Mouse (Mus musculus): ENCODE measurements around the gene Leap2. TPM values are rescaled to one million over a fixed set of nuclear protein-coding genes. Genes with fewer than 3 reads are reported as not detected.

The Leap2 gene
- 0.24 and 0.28 TPM in 2 replicates for polyA plus RNA-seq (2015; fragmentation: Nextera tagmentation; extraction: Ambion mirVana)

GRCm38 (mm10) chr11:53423036-53423435 lies at the start of gene Leap2:
TSS of gene Leap2 (minus strand) at chr11:53423170.
- no peak for ATAC-seq (replicated peaks; ENCODE audit: low FRiP score, low read depth)

DNA sequence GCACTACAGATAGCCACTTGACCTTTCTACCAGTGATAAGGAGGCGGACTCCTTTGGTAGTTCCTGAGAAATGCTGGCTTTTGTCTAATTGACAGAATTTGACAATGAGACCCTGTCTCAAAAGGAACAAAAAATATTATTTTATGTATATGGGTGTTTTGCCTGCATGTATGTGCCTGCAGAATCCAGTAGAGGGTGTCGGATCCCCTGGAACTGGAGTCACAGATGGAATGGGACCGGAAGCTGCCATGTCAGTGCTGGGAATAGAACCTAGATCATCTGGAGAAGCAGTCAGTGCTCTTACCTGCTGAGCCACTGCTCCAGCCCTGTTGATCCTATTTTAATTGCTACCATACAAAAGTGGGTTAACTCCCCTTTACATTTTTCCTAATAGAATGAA lies 49.7 kb upstream of the Leap2 start:
- no peak for DNase-seq (ENCODE audit: low spot score)
- Histone ChIP-seq H3K4me2 (ENCODE audit: low read length) (no peak overlapping the region), H3K36me3 (ENCODE audit: insufficient read depth, low read length) (no peaks in the 10 kb centered on the region), H3K4me3 (replicated peaks; ENCODE audit: low read depth, low read length) (no peak overlapping the region), H3K9ac (ENCODE audit: low read depth, low read length) (no peak overlapping the region), H3K27ac (no peak overlapping the region), H3K27me3 (ENCODE audit: insufficient read depth, low read length) (peaks cover 20% of the 10 kb centered on the region), H3K4me1 (replicated peaks; ENCODE audit: insufficient read depth, low read length) (no peaks in the 10 kb centered on the region), H3K9me3 (replicated peaks; ENCODE audit: low read length) (no peaks in the 10 kb centered on the region)
- 79% methylated on average over 3 of the region's 3 CpGs for WGBS
- TF ChIP-seq CTCF (IDR thresholded peaks at IDR 0.05; ENCODE audit: low read depth) = peak; percentile 37
- ATAC-seq (replicated peaks; ENCODE audit: low FRiP score, low read depth) = no peak

More at GRCm38 (mm10) chr11:53423036-53423435, at the start of gene Leap2:
- no peak for DNase-seq (ENCODE audit: low spot score)
- H3K27ac ChIP-seq = no peak within 1 kb of the TSS
- 79% methylated on average over 4 of the region's 4 CpGs for WGBS
- no peak within 1 kb of the TSS for H3K9ac ChIP-seq (ENCODE audit: low read depth, low read length)
- no peak within 1 kb of the TSS for H3K4me2 ChIP-seq (ENCODE audit: low read length)
- no peak within 1 kb of the TSS for H3K4me3 ChIP-seq (replicated peaks; ENCODE audit: low read depth, low read length)
- no peaks in the 10 kb centered on the region for H3K27me3 ChIP-seq (ENCODE audit: insufficient read depth, low read length)
- 0 out of 2 replicates have a peak, but pooled peaks have one; percentile 20 for TF ChIP-seq CTCF (IDR thresholded peaks at IDR 0.05; ENCODE audit: low read depth)
- H3K9me3 ChIP-seq (replicated peaks; ENCODE audit: low read length) = no peaks in the 10 kb centered on the region
- H3K36me3 ChIP-seq (ENCODE audit: insufficient read depth, low read length) = peaks cover 13% of the 10 kb centered on the region; the same call in 1 of the 2 replicates
- no peaks in the 10 kb centered on the region for H3K4me1 ChIP-seq (replicated peaks; ENCODE audit: insufficient read depth, low read length)

DNA sequence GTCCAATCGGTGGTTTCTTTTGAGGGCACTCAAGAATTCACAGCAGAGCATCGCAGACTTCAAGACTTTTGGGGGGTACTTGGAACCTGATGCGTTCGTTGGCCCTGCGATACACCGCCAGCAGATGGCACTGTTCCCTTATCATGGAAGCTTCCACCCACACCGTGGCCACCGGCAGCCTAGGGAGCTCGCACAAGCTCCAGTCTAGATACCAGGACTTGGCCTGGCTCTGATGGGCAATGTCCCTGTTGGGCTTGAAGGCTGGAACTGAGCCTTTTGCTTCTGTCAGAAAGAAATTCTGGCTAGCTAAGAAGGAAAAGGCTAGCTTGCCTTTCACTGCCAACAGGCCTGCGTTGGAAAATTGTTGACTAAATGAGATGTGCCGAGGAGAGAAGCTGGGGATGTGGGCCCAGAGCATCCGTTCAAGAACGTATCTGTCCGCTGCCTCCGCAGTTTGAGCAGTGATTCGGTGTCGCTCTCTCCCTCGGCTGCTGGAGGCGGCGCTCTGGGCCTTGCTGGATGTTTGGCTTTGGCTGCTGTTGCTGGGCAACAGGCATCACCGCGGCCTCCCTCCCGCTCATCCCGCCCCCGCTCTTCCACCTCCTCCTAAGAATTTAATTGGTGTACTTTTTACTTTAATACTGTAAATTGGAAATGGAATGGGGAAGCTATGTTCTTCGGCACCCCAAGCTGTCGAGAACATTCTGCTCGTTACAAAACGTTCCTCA lies 47.2 kb upstream of the Leap2 start, which contains the start of gene Gm9837:
Gene Gm9837, minus strand, starts transcription at position 512 of the 728 bp plus-strand sequence.
- TF ChIP-seq CTCF (IDR thresholded peaks at IDR 0.05; ENCODE audit: low read depth) = peak; percentile 95
- H3K27me3 ChIP-seq (ENCODE audit: insufficient read depth, low read length) = peaks cover 8% of the 10 kb centered on the region
- no peaks in the 10 kb centered on the region; the same call in 1 of the 2 replicates for H3K4me1 ChIP-seq (replicated peaks; ENCODE audit: insufficient read depth, low read length)
- no peaks in the 10 kb centered on the region for H3K36me3 ChIP-seq (ENCODE audit: insufficient read depth, low read length)
- H3K4me2 ChIP-seq (ENCODE audit: low read length) = peak within 1 kb of the TSS; percentile 40
- DNase-seq (ENCODE audit: low spot score) (peak; percentile 93), ATAC-seq (replicated peaks; ENCODE audit: low FRiP score, low read depth) (peak; percentile 68)
- H3K4me3 ChIP-seq (replicated peaks; ENCODE audit: low read depth, low read length) = no peak within 1 kb of the TSS
- no peak within 1 kb of the TSS for H3K27ac ChIP-seq
- WGBS = 2% methylated on average over 29 of the region's 29 CpGs
- H3K9ac ChIP-seq (ENCODE audit: low read depth, low read length) = no peak within 1 kb of the TSS
- H3K9me3 ChIP-seq (replicated peaks; ENCODE audit: low read length) = no peaks in the 10 kb centered on the region

DNA sequence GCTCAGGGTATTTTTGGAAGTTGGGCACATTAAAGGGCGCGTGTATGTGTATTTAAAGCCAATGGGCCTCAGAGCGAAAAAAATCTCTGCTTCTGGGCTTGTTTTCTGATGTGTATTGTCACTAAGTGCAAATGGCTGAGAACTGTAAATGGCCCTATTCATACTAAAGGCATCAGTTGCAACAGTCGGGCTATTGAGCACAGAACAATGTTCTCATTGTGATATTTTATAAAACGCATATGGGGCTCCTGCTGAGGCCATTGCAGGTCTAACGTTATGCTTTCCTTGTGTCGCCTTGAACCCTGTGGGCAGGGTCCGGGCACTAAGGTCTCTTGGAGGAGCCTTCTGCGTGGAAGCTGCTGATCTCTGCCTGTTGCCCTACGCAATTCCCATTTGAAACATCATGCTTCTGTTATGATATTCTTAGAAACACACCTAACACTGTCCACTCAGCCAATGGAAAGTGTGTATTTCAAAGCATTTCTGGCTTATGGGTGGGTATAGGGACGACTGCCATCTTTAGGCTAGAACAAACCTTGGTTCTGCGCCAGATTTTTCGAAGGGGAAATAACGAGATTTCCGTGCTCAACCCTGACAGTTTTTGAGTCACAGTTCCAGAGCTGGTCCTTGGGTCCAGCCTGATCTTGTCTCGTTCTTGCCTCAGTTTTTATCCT lies 46.5 kb upstream of the Leap2 start:
- no peak for TF ChIP-seq CTCF (IDR thresholded peaks at IDR 0.05; ENCODE audit: low read depth)

DNA sequence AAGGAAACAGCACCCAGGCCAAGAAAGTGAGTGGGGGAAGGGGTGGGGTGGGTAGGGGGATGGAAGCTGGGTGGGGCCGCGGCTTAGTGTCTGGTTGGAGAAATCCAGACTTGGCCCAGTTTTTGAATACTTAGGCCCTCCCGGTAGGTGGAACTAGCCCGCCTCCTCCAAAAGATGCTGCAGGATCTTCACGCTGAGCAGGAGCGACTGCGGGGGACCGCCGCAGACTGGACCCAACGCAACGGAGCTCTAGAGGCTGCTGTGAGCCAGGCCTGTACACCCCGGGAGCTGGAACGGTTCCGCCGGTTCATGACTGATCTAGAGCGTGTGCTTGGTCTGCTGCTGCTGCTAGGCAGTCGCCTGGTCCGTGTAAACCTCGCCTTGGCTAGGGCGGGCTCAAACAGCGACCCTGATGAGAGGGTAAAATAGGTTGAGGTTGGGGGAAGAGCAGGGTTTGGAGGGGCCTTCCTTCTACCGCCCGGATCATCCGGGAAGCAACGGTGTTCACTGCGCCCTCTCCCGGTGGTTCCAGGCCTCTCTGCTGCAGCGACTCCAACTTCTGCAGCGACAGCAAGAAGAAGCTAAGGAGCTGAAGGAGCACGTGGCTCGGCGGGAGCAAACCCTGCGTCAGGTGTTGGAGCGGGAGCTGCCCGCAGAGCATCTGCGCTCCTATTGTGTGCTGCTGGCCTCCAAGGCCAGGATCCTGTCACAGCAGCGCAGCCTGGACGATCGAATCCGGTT lies 43.4 kb upstream of the Leap2 start:
- peak overlapping the region; percentile 48 for H3K9ac ChIP-seq (ENCODE audit: low read depth, low read length)
- peak overlapping the region; percentile 54 for H3K4me2 ChIP-seq (ENCODE audit: low read length)
- no peaks in the 10 kb centered on the region for H3K9me3 ChIP-seq (replicated peaks; ENCODE audit: low read length)
- 7% methylated on average over 40 of the region's 40 CpGs for WGBS
- DNase-seq (ENCODE audit: low spot score) = peak; percentile 87
- H3K27me3 ChIP-seq (ENCODE audit: insufficient read depth, low read length) = peaks cover 30% of the 10 kb centered on the region
- H3K36me3 ChIP-seq (ENCODE audit: insufficient read depth, low read length) = no peaks in the 10 kb centered on the region
- peak; percentile 41; the same call in 1 of the 2 replicates for ATAC-seq (replicated peaks; ENCODE audit: low FRiP score, low read depth)
- H3K4me3 ChIP-seq (replicated peaks; ENCODE audit: low read depth, low read length) = peak overlapping the region; percentile 28
- peaks cover 10% of the 10 kb centered on the region for H3K4me1 ChIP-seq (replicated peaks; ENCODE audit: insufficient read depth, low read length)
- peak; percentile 80 for TF ChIP-seq CTCF (IDR thresholded peaks at IDR 0.05; ENCODE audit: low read depth)
- no peak overlapping the region for H3K27ac ChIP-seq

More for the DNA sequence above, 46.5 kb upstream of the Leap2 start:
- Histone ChIP-seq H3K36me3 (ENCODE audit: insufficient read depth, low read length) (no peaks in the 10 kb centered on the region), H3K4me2 (ENCODE audit: low read length) (no peak overlapping the region), H3K27me3 (ENCODE audit: insufficient read depth, low read length) (peaks cover 15% of the 10 kb centered on the region), H3K9me3 (replicated peaks; ENCODE audit: low read length) (no peaks in the 10 kb centered on the region), H3K4me3 (replicated peaks; ENCODE audit: low read depth, low read length) (no peak overlapping the region), H3K4me1 (replicated peaks; ENCODE audit: insufficient read depth, low read length) (no peaks in the 10 kb centered on the region; the same call in 1 of the 2 replicates), H3K9ac (ENCODE audit: low read depth, low read length) (no peak overlapping the region), H3K27ac (no peak overlapping the region)
- 41% methylated on average over 16 of the region's 16 CpGs for WGBS
- DNase-seq (ENCODE audit: low spot score) (no peak), ATAC-seq (replicated peaks; ENCODE audit: low FRiP score, low read depth) (0 out of 2 replicates have a peak, but pooled peaks have one; percentile 2)

Data from kidney, postnatal 0 days (tissue).